Mouse (Mus musculus) neural tube, embryonic 15.5 days (tissue): ENCODE measurements around the gene Spint2. TPM values are rescaled to one million over a fixed set of nuclear protein-coding genes. Genes with fewer than 3 reads are reported as not detected.

Experiments
- ATAC-seq: fragments of 200-750 bp; cut with Nextera tagmentation; 2 replicates; pipeline ENCODE4 v1.8.0; 2017; ENCODE audit warnings: mild to moderate bottlenecking, moderate TSS enrichment, moderate library complexity; ENCODE audit not compliant: low FRiP score
- H3K27ac ChIP-seq: fragments of 300-500 bp; sonication (generic); replicated peaks from 2 replicates; pipeline ENCODE4 v1.5.1; 2015; ENCODE audit warnings: mild to moderate bottlenecking, inconsistent platforms
- H3K27me3 ChIP-seq: fragments of 300-500 bp; sonication (generic); replicated peaks from 2 replicates; pipeline ENCODE4 v1.6.1; 2015; ENCODE audit warnings: inconsistent platforms
- H3K36me3 ChIP-seq: fragments of 300-500 bp; sonication (generic); 2 replicates; pipeline ENCODE4 v1.6.1; 2015; ENCODE audit warnings: inconsistent platforms
- H3K4me1 ChIP-seq: fragments of 300-500 bp; sonication (generic); 2 replicates; pipeline ENCODE4 v1.6.1; 2015; ENCODE audit warnings: inconsistent platforms
- H3K4me2 ChIP-seq: fragments of 300-500 bp; sonication (generic); 2 replicates; pipeline ENCODE4 v1.6.1; 2015; ENCODE audit warnings: inconsistent platforms, mild to moderate bottlenecking, moderate library complexity
- H3K4me3 ChIP-seq: fragments of 300-500 bp; sonication (generic); replicated peaks from 2 replicates; pipeline ENCODE4 v1.5.1; 2015; ENCODE audit warnings: mild to moderate bottlenecking, inconsistent platforms
- H3K9ac ChIP-seq: fragments of 300-500 bp; sonication (generic); replicated peaks from 2 replicates; pipeline ENCODE4 v1.6.1; 2015; ENCODE audit warnings: mild to moderate bottlenecking, inconsistent platforms
- H3K9me3 ChIP-seq: fragments of 300-500 bp; sonication (generic); replicated peaks from 2 replicates; pipeline ENCODE4 v1.6.1; 2016; ENCODE audit warnings: inconsistent platforms
- WGBS: fragments of 180-500 bp; shearing (Covaris S2); methylation state at CpG from one replicate; pipeline ENCODE4 v1.1.7; 2015; ENCODE audit warnings: mixed read lengths; 5-methylcytosine and 5-hydroxymethylcytosine counted together
- polyA plus RNA-seq: library from polyadenylated mRNA; unstranded; fragments of >200 nt; fragmentation: Nextera tagmentation; extraction: Ambion mirVana; gene quantifications from 2 replicates; pipeline ENCODE4 v1.2.1, GENCODE M21; 2015

Gene Spint2
- polyA plus RNA-seq, 1 experiment from 2014 or later: 62.7 TPM

DNA sequence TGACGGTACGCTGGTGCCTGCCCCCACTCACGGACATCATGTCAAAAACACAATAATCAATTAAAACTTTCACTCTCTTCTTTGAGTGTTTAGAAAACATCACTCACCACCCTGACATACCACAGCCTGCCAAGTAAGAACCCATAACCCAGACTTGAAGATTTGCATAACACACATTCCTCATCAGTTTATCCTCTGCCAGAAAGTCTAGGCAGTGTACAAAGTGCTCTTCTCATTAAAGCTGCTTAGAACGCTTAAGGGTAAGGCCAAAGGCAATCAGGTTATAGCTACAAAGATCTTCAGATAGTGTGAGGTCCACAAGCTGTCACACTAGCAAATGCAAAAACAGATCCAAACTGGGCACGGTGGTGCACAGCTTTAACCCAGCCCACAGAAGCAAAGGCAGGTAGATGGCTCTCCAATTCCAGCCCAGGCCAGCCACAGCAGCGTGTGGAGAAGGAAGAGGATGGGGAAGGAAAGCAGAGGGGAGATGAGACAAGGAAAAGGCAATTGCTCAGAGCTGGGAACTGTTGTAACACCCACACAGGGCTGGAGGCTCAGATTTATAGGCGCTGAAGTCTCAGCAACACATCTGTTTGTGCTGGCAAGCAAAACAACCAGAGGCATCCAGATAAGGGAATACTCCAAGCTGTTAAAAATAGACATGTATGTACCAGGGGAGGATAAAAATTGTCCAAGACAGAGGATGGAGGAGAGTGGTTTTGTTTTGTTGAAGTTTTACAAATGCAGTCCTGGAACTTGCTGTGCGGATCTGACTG, 9.8 kb downstream of the Spint2 start:
- WGBS: 84% methylated on average over 8 of the region's 8 CpGs

DNA sequence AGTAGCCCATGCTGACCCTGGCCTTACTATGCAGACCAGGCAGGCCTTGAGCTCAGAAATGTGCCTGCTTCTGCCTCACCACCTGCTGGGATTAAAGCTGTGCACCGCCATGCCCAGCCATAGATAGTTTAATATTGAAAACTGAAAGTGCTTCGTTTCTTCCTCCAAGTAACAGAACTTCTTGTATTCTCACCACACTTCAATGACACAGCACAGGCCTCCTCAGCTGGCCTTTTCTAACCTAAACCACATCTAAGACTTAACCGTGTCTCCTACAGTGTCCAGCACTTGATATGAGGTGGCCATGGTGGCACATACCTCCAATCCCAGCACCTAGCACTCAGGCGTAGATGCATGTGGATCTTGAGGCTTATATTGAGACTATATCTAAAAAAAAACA, 11.3 kb downstream of the Spint2 start:
- no peaks in the 10 kb centered on the region for H3K9me3 ChIP-seq
- H3K27me3 ChIP-seq: no peaks in the 10 kb centered on the region
- no peak overlapping the region for H3K27ac ChIP-seq
- no peak overlapping the region for H3K9ac ChIP-seq
- whole genome bisulfite sequencing: 88% methylated on average over 4 of the region's 4 CpGs
- no peak overlapping the region for H3K4me3 ChIP-seq
- no peak overlapping the region for H3K4me2 ChIP-seq
- H3K4me1 ChIP-seq: no peaks in the 10 kb centered on the region
- ATAC-seq: no peak
- no peaks in the 10 kb centered on the region for H3K36me3 ChIP-seq

More for the DNA sequence above, 9.8 kb downstream of the Spint2 start:
- no peaks in the 10 kb centered on the region for H3K27me3 ChIP-seq
- no peak overlapping the region for H3K4me2 ChIP-seq
- no peaks in the 10 kb centered on the region for H3K9me3 ChIP-seq
- no peak overlapping the region for H3K27ac ChIP-seq
- no peak overlapping the region for H3K4me3 ChIP-seq
- H3K9ac ChIP-seq: no peak overlapping the region
- H3K4me1 ChIP-seq: no peaks in the 10 kb centered on the region
- ATAC-seq: no peak
- no peaks in the 10 kb centered on the region for H3K36me3 ChIP-seq

DNA sequence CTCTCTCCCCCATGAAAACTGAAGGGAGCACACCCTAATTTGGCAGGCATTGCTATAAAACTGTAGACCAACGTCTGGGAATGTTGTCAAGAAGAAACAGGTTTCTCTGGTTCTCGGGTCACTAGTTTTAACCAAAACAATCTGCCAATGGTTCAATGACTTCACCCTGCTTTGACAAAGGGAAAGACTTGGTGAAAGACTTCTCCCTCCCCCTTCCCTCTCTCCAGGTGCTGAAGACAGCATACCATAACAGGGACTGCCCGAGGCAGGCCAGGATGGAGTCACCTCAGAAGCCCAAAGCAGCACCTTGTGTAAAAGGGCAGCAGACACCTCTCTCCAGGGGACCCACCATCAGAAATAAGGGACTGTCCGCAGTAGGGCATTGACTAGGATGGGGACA, 14.8 kb downstream of the Spint2 start:
- Histone ChIP-seq H3K27ac (no peak overlapping the region), H3K9ac (no peak overlapping the region), H3K27me3 (no peaks in the 10 kb centered on the region), H3K9me3 (no peaks in the 10 kb centered on the region), H3K4me1 (no peaks in the 10 kb centered on the region), H3K36me3 (no peaks in the 10 kb centered on the region), H3K4me3 (no peak overlapping the region), H3K4me2 (no peak overlapping the region)
- ATAC-seq: no peak
- 57% methylated on average over 4 of the region's 4 CpGs for WGBS

DNA sequence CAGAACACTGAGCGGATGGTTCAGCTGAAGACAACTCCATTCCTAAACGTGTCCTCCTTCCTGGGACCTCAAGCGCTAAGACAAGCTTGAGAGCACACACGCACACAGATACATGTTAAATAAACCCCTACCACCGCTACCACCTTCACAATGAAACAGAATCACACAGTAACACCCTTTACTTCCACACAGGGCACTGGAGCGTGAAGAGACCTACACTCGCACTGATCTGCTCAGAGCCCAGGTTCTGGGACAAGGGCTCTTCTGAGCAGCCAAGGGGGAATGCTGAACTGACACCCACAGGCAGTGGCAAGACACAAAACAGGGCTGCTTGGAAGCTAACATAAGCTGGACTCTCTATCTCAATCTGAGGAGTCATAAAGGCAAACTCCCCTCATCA, 16.1 kb downstream of the Spint2 start:
- Histone ChIP-seq H3K27me3 (no peaks in the 10 kb centered on the region), H3K9me3 (no peaks in the 10 kb centered on the region), H3K4me3 (no peak overlapping the region), H3K9ac (no peak overlapping the region), H3K4me2 (no peak overlapping the region), H3K27ac (no peak overlapping the region), H3K36me3 (no peaks in the 10 kb centered on the region), H3K4me1 (no peaks in the 10 kb centered on the region)
- ATAC-seq: no peak
- 86% methylated on average over 7 of the region's 7 CpGs for WGBS

DNA sequence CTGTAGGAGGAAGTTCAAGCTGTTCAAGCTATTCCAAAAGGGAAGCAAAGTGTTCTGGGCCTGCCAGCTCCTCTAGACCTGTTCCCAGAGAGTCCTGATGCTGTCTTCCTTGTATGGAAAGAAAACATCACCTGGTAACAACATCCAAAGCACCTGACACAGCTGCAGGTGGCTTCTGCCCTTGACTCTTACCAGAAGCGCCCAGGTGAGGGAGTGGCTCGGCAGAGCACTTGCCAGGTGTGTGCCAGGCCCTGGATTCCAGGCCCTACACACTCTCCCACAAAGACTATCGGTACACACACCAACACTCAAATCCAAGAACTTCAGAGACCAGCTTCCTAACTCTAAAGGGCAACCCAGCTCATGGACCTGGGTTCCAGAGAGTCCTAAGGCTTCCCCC, 17.9 kb downstream of the Spint2 start:
- H3K27ac ChIP-seq: no peak overlapping the region
- no peak for ATAC-seq
- H3K4me1 ChIP-seq: no peaks in the 10 kb centered on the region
- H3K4me3 ChIP-seq: no peak overlapping the region
- WGBS: 93% methylated on average over 3 of the region's 3 CpGs
- H3K27me3 ChIP-seq: no peaks in the 10 kb centered on the region
- no peak overlapping the region for H3K9ac ChIP-seq
- no peaks in the 10 kb centered on the region for H3K9me3 ChIP-seq
- no peak overlapping the region for H3K4me2 ChIP-seq
- no peaks in the 10 kb centered on the region for H3K36me3 ChIP-seq

DNA sequence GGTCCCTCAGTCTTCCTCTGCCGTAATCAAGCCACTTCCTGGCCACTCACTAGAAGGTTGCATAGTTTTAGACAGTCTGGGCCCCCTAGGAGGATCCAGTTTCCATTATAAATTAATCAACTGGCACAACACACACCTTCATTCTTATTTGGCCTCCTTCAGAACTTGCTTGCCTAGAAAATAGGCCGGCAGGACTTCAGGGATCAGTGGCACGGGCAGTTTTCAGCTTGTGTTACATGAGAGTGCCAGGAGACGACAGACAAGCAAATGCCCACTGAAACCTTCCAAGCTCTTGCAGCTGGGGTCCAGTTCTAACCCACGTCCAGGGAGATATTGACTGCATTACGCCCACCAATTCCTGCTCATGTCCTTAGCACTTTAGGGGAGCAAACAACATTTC, 19.6 kb downstream of the Spint2 start:
- Histone ChIP-seq H3K9ac (no peak overlapping the region), H3K27me3 (no peaks in the 10 kb centered on the region), H3K4me2 (no peak overlapping the region), H3K36me3 (peaks cover 8% of the 10 kb centered on the region; the same call in 1 of the 2 replicates), H3K4me3 (no peak overlapping the region), H3K27ac (no peak overlapping the region), H3K4me1 (no peaks in the 10 kb centered on the region), H3K9me3 (no peaks in the 10 kb centered on the region)
- 84% methylated on average over 6 of the region's 6 CpGs for WGBS
- no peak for ATAC-seq

DNA sequence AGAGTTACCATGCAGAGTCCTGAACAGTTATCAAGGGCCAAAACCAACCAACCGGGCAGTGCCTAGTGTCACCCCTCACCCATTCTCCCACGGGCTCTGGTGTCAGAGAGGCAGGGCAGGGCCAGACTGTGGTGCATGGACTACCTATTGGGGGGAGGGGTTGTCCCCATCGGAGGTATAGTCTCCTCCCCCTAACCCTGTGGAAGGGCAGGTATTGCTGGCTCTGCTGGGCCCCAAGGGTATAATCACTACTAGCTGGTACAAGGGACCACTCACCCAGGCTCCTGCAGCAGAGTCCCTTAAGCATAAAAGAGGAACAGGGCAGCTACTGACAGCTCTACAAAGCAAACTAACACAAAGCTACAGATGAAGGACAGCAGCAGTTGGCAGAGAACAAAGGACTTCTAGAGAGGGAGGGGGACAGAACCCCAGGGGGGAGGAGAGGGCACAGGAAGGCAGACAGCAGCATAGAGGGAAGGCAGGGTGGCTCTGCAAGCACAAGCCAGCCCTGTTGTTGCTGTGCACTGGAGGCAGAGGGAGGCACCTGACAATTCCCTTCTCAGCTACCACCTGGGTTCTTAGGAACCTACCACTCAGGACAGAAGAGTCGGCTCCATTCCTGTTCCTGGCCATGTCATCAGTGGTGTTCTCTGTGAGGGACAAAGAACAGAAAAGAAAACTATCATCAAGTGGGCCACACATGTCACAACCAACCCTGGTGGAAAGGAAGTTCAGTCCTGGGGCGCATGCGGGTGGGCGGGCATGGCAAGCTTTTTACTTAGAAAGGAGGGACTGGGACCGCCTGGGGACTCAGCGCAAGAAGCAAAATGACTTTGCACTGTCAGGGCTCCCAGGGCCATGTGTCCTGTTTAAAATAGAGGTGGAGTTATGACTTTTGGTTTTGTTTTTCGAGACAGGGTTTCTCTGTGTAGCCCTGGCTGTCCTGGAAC, 21.7 kb downstream of the Spint2 start:
- Histone ChIP-seq H3K4me3 (no peak overlapping the region), H3K9me3 (no peaks in the 10 kb centered on the region), H3K27me3 (no peaks in the 10 kb centered on the region), H3K27ac (no peak overlapping the region), H3K4me1 (no peaks in the 10 kb centered on the region), H3K4me2 (no peak overlapping the region), H3K9ac (no peak overlapping the region), H3K36me3 (peaks cover 8% of the 10 kb centered on the region; the same call in 1 of the 2 replicates)
- ATAC-seq: no peak
- 72% methylated on average over 10 of the region's 10 CpGs for WGBS

DNA sequence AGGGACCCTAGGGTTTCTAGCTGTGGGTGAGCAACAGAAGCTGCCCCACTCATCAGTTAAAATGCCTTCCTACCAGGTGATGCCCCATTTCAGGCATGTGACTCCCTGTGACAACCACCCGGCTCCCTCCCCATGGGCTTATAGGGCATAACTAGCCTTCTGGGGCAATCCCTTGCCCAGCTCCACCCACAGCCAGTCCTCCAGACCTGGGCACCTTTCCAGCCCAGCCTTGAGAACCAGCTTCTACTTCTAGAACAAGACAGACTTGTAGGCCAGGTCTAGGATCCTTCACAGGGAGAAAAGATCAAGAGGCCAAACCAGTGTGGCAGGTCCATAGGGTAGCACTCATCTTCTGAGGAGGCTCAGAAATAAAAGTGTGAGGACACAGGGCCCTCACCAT, 24.3 kb downstream of the Spint2 start:
- H3K4me3 ChIP-seq: no peak overlapping the region
- H3K27me3 ChIP-seq: no peaks in the 10 kb centered on the region
- no peak for ATAC-seq
- no peak overlapping the region for H3K4me2 ChIP-seq
- no peaks in the 10 kb centered on the region for H3K9me3 ChIP-seq
- no peak overlapping the region for H3K9ac ChIP-seq
- peaks cover 8% of the 10 kb centered on the region; the same call in 1 of the 2 replicates for H3K36me3 ChIP-seq
- no peak overlapping the region for H3K27ac ChIP-seq
- 96% methylated on average over 1 of the region's 1 CpGs for WGBS
- no peaks in the 10 kb centered on the region for H3K4me1 ChIP-seq

DNA sequence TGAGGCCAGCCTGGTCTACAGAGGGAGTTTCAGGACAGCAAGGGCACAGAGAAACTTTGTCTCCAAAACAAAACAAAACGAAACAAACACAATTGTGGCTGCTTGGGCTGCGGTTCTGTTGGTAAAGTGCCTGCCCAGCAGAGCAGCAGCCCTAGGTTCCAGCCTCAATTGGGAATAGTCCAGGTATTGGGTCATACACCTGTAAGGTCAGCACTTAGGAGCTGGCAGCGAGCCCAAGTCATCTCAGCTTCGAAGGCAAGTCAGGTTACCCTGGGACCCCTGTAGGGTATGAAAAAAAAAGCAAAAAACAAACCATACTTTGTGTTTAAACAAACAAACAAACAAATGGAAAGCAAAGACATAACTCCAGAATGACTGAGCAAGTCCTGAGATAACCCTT, 25.8 kb downstream of the Spint2 start:
- H3K9me3 ChIP-seq: no peaks in the 10 kb centered on the region
- no peaks in the 10 kb centered on the region for H3K27me3 ChIP-seq
- no peak overlapping the region for H3K27ac ChIP-seq
- WGBS: 88% methylated on average over 4 of the region's 4 CpGs
- ATAC-seq: no peak
- H3K9ac ChIP-seq: no peak overlapping the region
- no peak overlapping the region for H3K4me3 ChIP-seq
- H3K4me1 ChIP-seq: no peaks in the 10 kb centered on the region
- no peak overlapping the region for H3K4me2 ChIP-seq
- H3K36me3 ChIP-seq: peaks cover 8% of the 10 kb centered on the region; the same call in 1 of the 2 replicates

DNA sequence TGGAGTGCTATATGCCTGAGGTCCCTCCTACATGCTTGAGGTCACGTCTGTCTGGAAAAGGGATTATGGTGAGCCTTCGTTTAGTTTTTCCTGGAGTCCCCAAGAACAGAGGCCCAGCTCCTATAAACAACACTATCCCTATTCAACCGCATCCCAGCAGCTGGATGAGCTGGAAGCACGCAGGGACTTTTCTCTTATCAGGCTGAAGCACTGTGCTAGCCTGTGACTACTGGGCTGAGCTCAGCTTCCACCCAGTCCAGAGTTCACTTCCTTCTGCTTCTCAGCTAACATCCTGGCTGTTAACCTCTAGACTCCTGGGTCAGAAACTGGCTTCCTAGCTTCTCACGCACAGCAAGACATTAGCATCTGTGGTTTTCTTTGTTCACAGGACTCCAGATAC, 27.9 kb downstream of the Spint2 start:
- H3K9me3 ChIP-seq: no peaks in the 10 kb centered on the region
- no peak overlapping the region for H3K27ac ChIP-seq
- H3K4me2 ChIP-seq: no peak overlapping the region
- WGBS: 62% methylated on average over 5 of the region's 5 CpGs
- H3K36me3 ChIP-seq: peaks cover 8% of the 10 kb centered on the region; the same call in 1 of the 2 replicates
- peaks cover 6% of the 10 kb centered on the region for H3K27me3 ChIP-seq
- no peaks in the 10 kb centered on the region for H3K4me1 ChIP-seq
- H3K4me3 ChIP-seq: no peak overlapping the region
- no peak overlapping the region for H3K9ac ChIP-seq
- ATAC-seq: no peak

DNA sequence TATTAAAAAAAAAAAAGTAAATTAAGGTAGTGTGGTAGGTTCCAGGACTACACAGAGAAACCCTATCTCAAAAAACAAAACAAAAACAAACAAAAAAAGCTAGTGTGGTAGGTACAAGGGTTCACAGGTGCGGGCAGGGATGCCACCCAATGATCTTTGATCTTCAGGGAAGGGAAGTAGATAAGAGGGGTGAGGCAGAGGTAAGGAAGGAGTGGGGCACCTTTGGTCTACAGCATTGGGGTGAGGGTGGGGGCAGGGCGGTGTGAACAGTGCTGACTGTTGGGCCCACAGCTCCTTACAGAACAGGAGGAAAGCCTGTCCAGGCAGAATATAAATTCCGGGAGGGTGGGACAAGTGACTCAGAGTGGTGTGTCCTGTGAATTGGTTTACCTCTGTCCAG, 30.5 kb downstream of the Spint2 start:
- H3K4me2 ChIP-seq: no peak overlapping the region
- 93% methylated on average over 3 of the region's 3 CpGs for WGBS

More for the DNA sequence above, 30.5 kb downstream of the Spint2 start:
- Histone ChIP-seq H3K4me3 (no peak overlapping the region), H3K27ac (no peak overlapping the region), H3K9me3 (no peaks in the 10 kb centered on the region), H3K36me3 (peaks cover 4% of the 10 kb centered on the region; the same call in 1 of the 2 replicates), H3K4me1 (0 out of 2 replicates have a peak, but pooled peaks cover 5% of the 10 kb centered on the region), H3K27me3 (peaks cover 28% of the 10 kb centered on the region), H3K9ac (no peak overlapping the region)
- no peak for ATAC-seq
